Mouse (Mus musculus): ENCODE results near the gene Tbc1d9b. TPM values are rescaled to one million over a fixed set of nuclear protein-coding genes. Genes with fewer than 3 reads are reported as not detected.

Tbc1d9b gene
- 33.1 and 63.4 TPM in 2 replicates for polyA plus RNA-seq (2015; fragmentation: Nextera tagmentation; extraction: Ambion mirVana)

GRCm38 (mm10) chr11:50130811-50131766 lies at the start of gene Tbc1d9b:
Tbc1d9b (plus strand) TSS chr11:50131396.

GRCm38 (mm10) chr11:50174111-50174729 lies 43.0 kb downstream of the Tbc1d9b start, which contains the start of gene Mrnip:
Mrnip (plus strand) TSS chr11:50174444.

GRCm38 (mm10) chr11:50210505-50211151 lies 79.4 kb downstream of the Tbc1d9b start, which contains the start of the genes Sqstm1 and Mgat4b:
Sqstm1 (minus strand) TSS chr11:50210827.
Mgat4b (plus strand) TSS chr11:50210890.

Other genes starting within 250 kb of the Tbc1d9b start
- gene Rasgef1c, start 229.6 kb upstream of the Tbc1d9b start, polyA plus RNA-seq (2015; fragmentation: Nextera tagmentation; extraction: Ambion mirVana) = 2.8 and 3.5 TPM in 2 replicates
- gene Rnf130, start 106.0 kb upstream of the Tbc1d9b start, polyA plus RNA-seq (2015; fragmentation: Nextera tagmentation; extraction: Ambion mirVana) = 102 and 120 TPM in 2 replicates
- 21.9 and 25.8 TPM in 2 replicates for gene Mrnip, start 43.0 kb downstream of the Tbc1d9b start, polyA plus RNA-seq (2015; fragmentation: Nextera tagmentation; extraction: Ambion mirVana)
- gene Sqstm1, start 79.4 kb downstream of the Tbc1d9b start, polyA plus RNA-seq (2015; fragmentation: Nextera tagmentation; extraction: Ambion mirVana) = 510 and 898 TPM in 2 replicates
- 69.7 and 122 TPM in 2 replicates for gene Mgat4b, start 79.5 kb downstream of the Tbc1d9b start, polyA plus RNA-seq (2015; fragmentation: Nextera tagmentation; extraction: Ambion mirVana)
- 7.9 and 8.3 TPM in 2 replicates for gene Ltc4s, start 107.2 kb downstream of the Tbc1d9b start, polyA plus RNA-seq (2015; fragmentation: Nextera tagmentation; extraction: Ambion mirVana)
- 3.6 and 4.0 TPM in 2 replicates for gene Maml1, start 160.9 kb downstream of the Tbc1d9b start, polyA plus RNA-seq (2015; fragmentation: Nextera tagmentation; extraction: Ambion mirVana)
- gene Canx, start 194.3 kb downstream of the Tbc1d9b start, polyA plus RNA-seq (2015; fragmentation: Nextera tagmentation; extraction: Ambion mirVana) = 162 and 236 TPM in 2 replicates
- 0.33 and 0.68 TPM in 2 replicates for gene Cby3, start 223.1 kb downstream of the Tbc1d9b start, polyA plus RNA-seq (2015; fragmentation: Nextera tagmentation; extraction: Ambion mirVana)
- gene Hnrnph1, start 245.6 kb downstream of the Tbc1d9b start, polyA plus RNA-seq (2015; fragmentation: Nextera tagmentation; extraction: Ambion mirVana) = 145 and 154 TPM in 2 replicates

All from adrenal gland, postnatal 0 days (tissue).